Mouse (Mus musculus) kidney, adult 18-20 months (tissue): ENCODE results near the gene Olfr1238.

ENCODE experiments used
- DNase-seq: peaks from one replicate; pipeline ENCODE4 v3.0.0; 2021

Olfr1238 gene

GRCm38 (mm10) chr2:89409576-89409975, at the start of gene Olfr1238:
Olfr1238 (minus strand) TSS chr2:89409676.
- no peak for DNase-seq

- DNase-seq: no peak
These were observed 33.4 kb upstream of the Olfr1238 start, which contains the start of gene Olfr1240 for GRCm38 (mm10) chr2:89442900-89443299. Olfr1240 (minus strand) TSS chr2:89443000.

- DNase-seq: no peak
These were observed 10.8 kb upstream of the Olfr1238 start, which contains the start of gene Olfr1239 for GRCm38 (mm10) chr2:89420307-89420706. Olfr1239 (minus strand) TSS chr2:89420407.

GRCm38 (mm10) chr2:89414557-89414956, 5.1 kb upstream of the Olfr1238 start:
- DNase-seq: no peak

GRCm38 (mm10) chr2:89400882-89401281, 8.6 kb downstream of the Olfr1238 start:
- DNase-seq: no peak

GRCm38 (mm10) chr2:89364765-89365164, 44.7 kb downstream of the Olfr1238 start, which contains the start of gene Olfr1234:
Olfr1234 (minus strand) TSS chr2:89364865.
- no peak for DNase-seq
